Mouse (Mus musculus): ENCODE data around the gene Nek1. TPM values are rescaled to one million over a fixed set of nuclear protein-coding genes. Genes with fewer than 3 reads are reported as not detected.

Gene Nek1
- polyA plus RNA-seq (2012; fragmentation: generic; extraction: Trizol) = 1.5 TPM
- long read RNA-seq, experiment 1, partial matches to known transcripts = 5 of 6 reads
- long read RNA-seq, experiment 1, other reads (novel, unspliced or antisense) = 1 of 6 reads
- long read RNA-seq, experiment 2, full-length matches to known transcripts = 13 of 39 reads
- long read RNA-seq, experiment 2, partial matches to known transcripts = 22 of 39 reads
- long read RNA-seq, experiment 2, other reads (novel, unspliced or antisense) = 4 of 39 reads

DNA sequence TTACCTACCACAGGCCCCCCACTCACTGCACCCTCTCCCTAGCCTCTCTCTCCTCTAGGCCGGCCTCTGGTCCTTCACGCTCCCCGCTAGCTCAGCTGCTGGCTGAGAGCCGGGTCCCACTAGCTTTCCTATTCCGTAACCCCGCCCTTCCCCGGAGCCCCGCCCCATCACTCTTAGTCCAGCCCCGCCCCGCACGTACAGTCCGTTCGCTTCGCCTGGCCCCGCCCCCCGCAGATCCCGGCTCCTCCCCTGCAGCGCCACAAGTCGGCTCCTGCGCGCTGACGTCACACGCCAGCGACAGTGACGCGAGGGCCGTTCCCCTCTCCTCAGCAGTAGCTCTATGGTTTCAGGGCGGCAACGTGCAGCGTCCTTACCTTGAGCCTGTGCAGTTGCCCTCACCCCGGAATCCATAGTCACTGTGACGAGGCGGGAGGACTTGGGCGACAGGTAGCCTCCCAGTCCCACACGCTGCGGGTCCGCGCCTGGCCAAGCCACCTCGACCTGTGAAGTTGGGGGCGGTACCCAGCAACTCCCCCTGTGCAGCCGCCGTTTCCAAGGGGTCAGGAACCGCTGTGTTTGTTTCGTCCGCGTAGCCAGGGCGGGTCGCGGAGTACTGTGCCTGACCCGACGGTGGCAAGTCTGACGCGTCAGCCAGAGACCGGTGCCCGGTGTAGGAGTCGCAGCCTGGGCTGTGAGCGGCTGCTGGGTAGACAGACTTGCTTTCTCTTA lies at the start of gene Nek1:
Nek1 (plus strand) TSS at position 286 of the 729 bp plus-strand sequence.
- H3K27me3 ChIP-seq (ENCODE audit: control insufficient read depth, insufficient read depth, insufficient read length) = no peaks in the 10 kb centered on the region
- peaks cover 5% of the 10 kb centered on the region for H3K79me3 ChIP-seq (ENCODE audit: low read depth)
- peaks cover 12% of the 10 kb centered on the region for H3K79me2 ChIP-seq (ENCODE audit: control insufficient read depth, insufficient read depth)
- H3ac ChIP-seq (ENCODE audit: control insufficient read depth, insufficient read length, low read depth) = peak within 1 kb of the TSS; percentile 75
- H3K4me3 ChIP-seq (ENCODE audit: insufficient read depth, poor library complexity, severe bottlenecking) = peak within 1 kb of the TSS; percentile 66
- no peaks in the 10 kb centered on the region for H3K36me3 ChIP-seq (ENCODE audit: control insufficient read depth, insufficient read depth)
- TF ChIP-seq MAX (IDR thresholded peaks at IDR 0.05) (no peak), FOSL1 (IDR thresholded peaks at IDR 0.05; ENCODE audit: insufficient read depth, low read length, poor library complexity, severe bottlenecking) (no peak), MYOD1 (IDR thresholded peaks at IDR 0.05; ENCODE audit: control insufficient read depth, insufficient read length, low read depth) (no peak), CEBPB (IDR thresholded peaks at IDR 0.05; ENCODE audit: low read depth) (no peak), USF1 (IDR thresholded peaks at IDR 0.05; ENCODE audit: low read depth) (no peak), CTCF (IDR thresholded peaks at IDR 0.05; ENCODE audit: control insufficient read depth, insufficient read depth, insufficient read length) (no peak), MYOG (IDR thresholded peaks at IDR 0.05; ENCODE audit: control insufficient read depth, extremely low read depth, insufficient read length) (no peak)

DNA sequence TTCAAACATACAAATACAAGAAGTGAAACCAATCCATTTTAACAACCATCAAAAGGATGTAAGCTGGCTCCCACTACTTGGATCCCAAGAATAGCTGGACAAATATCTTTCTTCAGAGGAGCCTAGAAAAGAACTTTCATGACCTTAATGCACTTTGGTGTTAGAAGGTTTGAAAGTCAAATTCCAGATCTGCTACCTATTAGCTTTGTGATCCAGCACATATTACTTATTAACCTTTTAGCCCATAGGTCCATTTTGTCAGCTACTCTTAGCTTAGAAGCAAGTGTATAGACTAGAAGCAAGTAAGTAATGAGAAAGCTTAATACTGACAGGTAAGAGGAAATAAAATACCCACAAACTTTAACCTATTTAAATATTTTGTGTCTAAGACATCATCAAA lies 45.5 kb upstream of the Nek1 start:
- H3K79me2 ChIP-seq (ENCODE audit: control insufficient read depth, insufficient read depth) = peaks cover 81% of the 10 kb centered on the region
- H3K4me3 ChIP-seq (ENCODE audit: insufficient read depth, poor library complexity, severe bottlenecking) = no peak overlapping the region
- peaks cover 31% of the 10 kb centered on the region for H3K79me3 ChIP-seq (ENCODE audit: low read depth)
- TF ChIP-seq USF1 (IDR thresholded peaks at IDR 0.05; ENCODE audit: low read depth) (no peak), MYOD1 (IDR thresholded peaks at IDR 0.05; ENCODE audit: control insufficient read depth, insufficient read length, low read depth) (no peak), MAX (IDR thresholded peaks at IDR 0.05) (no peak), CTCF (IDR thresholded peaks at IDR 0.05; ENCODE audit: control insufficient read depth, insufficient read depth, insufficient read length) (no peak), MYOG (IDR thresholded peaks at IDR 0.05; ENCODE audit: control insufficient read depth, extremely low read depth, insufficient read length) (no peak), CEBPB (IDR thresholded peaks at IDR 0.05; ENCODE audit: low read depth) (no peak), FOSL1 (IDR thresholded peaks at IDR 0.05; ENCODE audit: insufficient read depth, low read length, poor library complexity, severe bottlenecking) (no peak)
- no peak overlapping the region for H3ac ChIP-seq (ENCODE audit: control insufficient read depth, insufficient read length, low read depth)
- H3K36me3 ChIP-seq (ENCODE audit: control insufficient read depth, insufficient read depth) = no peaks in the 10 kb centered on the region
- no peaks in the 10 kb centered on the region for H3K27me3 ChIP-seq (ENCODE audit: control insufficient read depth, insufficient read depth, insufficient read length)

- H3K27me3 ChIP-seq (ENCODE audit: control insufficient read depth, insufficient read depth, insufficient read length) = no peaks in the 10 kb centered on the region
- H3K4me3 ChIP-seq (ENCODE audit: insufficient read depth, poor library complexity, severe bottlenecking) = no peak overlapping the region
- TF ChIP-seq MYOD1 (IDR thresholded peaks at IDR 0.05; ENCODE audit: control insufficient read depth, insufficient read length, low read depth) (no peak), MYOG (IDR thresholded peaks at IDR 0.05; ENCODE audit: control insufficient read depth, extremely low read depth, insufficient read length) (no peak), MAX (IDR thresholded peaks at IDR 0.05) (no peak), CTCF (IDR thresholded peaks at IDR 0.05; ENCODE audit: control insufficient read depth, insufficient read depth, insufficient read length) (no peak), USF1 (IDR thresholded peaks at IDR 0.05; ENCODE audit: low read depth) (no peak), FOSL1 (IDR thresholded peaks at IDR 0.05; ENCODE audit: insufficient read depth, low read length, poor library complexity, severe bottlenecking) (no peak), CEBPB (IDR thresholded peaks at IDR 0.05; ENCODE audit: low read depth) (no peak)
- H3K79me2 ChIP-seq (ENCODE audit: control insufficient read depth, insufficient read depth) = peaks cover 84% of the 10 kb centered on the region
- H3ac ChIP-seq (ENCODE audit: control insufficient read depth, insufficient read length, low read depth) = no peak overlapping the region
- H3K79me3 ChIP-seq (ENCODE audit: low read depth) = peaks cover 39% of the 10 kb centered on the region
- H3K36me3 ChIP-seq (ENCODE audit: control insufficient read depth, insufficient read depth) = no peaks in the 10 kb centered on the region
Measured at GRCm38 (mm10) chr8:60949859-60950258, 43.1 kb upstream of the Nek1 start.

DNA sequence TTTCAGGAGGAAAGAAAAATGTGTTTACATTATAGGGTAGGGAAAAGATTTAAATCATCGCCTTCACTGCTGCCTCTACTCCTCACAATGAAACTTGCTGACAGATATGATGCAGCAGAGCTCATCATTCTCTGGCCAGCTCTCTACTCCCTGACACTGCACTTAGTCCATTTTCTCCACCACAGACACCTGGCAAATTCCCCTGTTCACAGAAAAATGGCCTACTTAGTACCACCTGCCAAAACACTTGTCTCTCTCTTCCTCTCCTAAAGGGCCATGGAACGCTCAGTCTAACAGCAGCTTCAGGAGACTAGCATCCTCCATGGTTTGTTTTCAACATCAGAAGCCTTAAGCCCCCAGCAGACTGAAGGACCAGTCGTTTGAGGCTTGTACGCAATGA lies 41.7 kb upstream of the Nek1 start:
- H3K79me2 ChIP-seq (ENCODE audit: control insufficient read depth, insufficient read depth) = peaks cover 86% of the 10 kb centered on the region
- no peaks in the 10 kb centered on the region for H3K36me3 ChIP-seq (ENCODE audit: control insufficient read depth, insufficient read depth)
- H3K79me3 ChIP-seq (ENCODE audit: low read depth) = peaks cover 41% of the 10 kb centered on the region
- H3K4me3 ChIP-seq (ENCODE audit: insufficient read depth, poor library complexity, severe bottlenecking) = no peak overlapping the region
- TF ChIP-seq MYOG (IDR thresholded peaks at IDR 0.05; ENCODE audit: control insufficient read depth, extremely low read depth, insufficient read length) = no peak
- TF ChIP-seq MAX (IDR thresholded peaks at IDR 0.05) = no peak
- TF ChIP-seq USF1 (IDR thresholded peaks at IDR 0.05; ENCODE audit: low read depth) = no peak
- TF ChIP-seq CEBPB (IDR thresholded peaks at IDR 0.05; ENCODE audit: low read depth) = no peak
- TF ChIP-seq CTCF (IDR thresholded peaks at IDR 0.05; ENCODE audit: control insufficient read depth, insufficient read depth, insufficient read length) = no peak
- no peak for TF ChIP-seq FOSL1 (IDR thresholded peaks at IDR 0.05; ENCODE audit: insufficient read depth, low read length, poor library complexity, severe bottlenecking)
- no peak for TF ChIP-seq MYOD1 (IDR thresholded peaks at IDR 0.05; ENCODE audit: control insufficient read depth, insufficient read length, low read depth)
- no peaks in the 10 kb centered on the region for H3K27me3 ChIP-seq (ENCODE audit: control insufficient read depth, insufficient read depth, insufficient read length)
- no peak overlapping the region for H3ac ChIP-seq (ENCODE audit: control insufficient read depth, insufficient read length, low read depth)

DNA sequence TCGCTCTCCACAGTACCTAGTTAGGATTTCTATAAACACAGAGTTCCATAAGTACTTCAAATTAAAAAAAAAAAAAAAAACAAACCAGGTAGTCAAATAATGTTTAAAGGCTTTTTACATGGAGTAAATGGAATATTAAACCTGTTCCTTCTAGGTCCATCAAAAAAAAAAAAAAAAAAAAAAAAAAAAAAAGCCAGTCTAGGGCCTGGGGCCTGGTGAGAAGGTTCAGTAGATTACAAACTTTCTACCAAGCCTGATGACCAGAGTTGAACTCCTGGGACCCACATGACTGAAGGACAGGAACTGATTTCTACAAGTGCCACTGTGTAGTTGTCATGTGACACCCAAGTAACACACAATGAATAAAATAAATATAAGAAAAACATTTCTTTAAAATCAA lies 41.2 kb upstream of the Nek1 start:
- Histone ChIP-seq H3K27me3 (ENCODE audit: control insufficient read depth, insufficient read depth, insufficient read length) (no peaks in the 10 kb centered on the region), H3K79me3 (ENCODE audit: low read depth) (peaks cover 44% of the 10 kb centered on the region), H3K4me3 (ENCODE audit: insufficient read depth, poor library complexity, severe bottlenecking) (no peak overlapping the region), H3ac (ENCODE audit: control insufficient read depth, insufficient read length, low read depth) (no peak overlapping the region), H3K79me2 (ENCODE audit: control insufficient read depth, insufficient read depth) (peaks cover 88% of the 10 kb centered on the region), H3K36me3 (ENCODE audit: control insufficient read depth, insufficient read depth) (no peaks in the 10 kb centered on the region)
- TF ChIP-seq FOSL1 (IDR thresholded peaks at IDR 0.05; ENCODE audit: insufficient read depth, low read length, poor library complexity, severe bottlenecking) (no peak), CTCF (IDR thresholded peaks at IDR 0.05; ENCODE audit: control insufficient read depth, insufficient read depth, insufficient read length) (no peak), MYOD1 (IDR thresholded peaks at IDR 0.05; ENCODE audit: control insufficient read depth, insufficient read length, low read depth) (no peak), MAX (IDR thresholded peaks at IDR 0.05) (no peak)
